Mouse (Mus musculus) cortical plate, adult 2 months (tissue): ENCODE measurements around the gene Atp8a1.

Experiments used
- CTCF ChIP-seq: fragments of 200-500 bp; IDR thresholded peaks from 2 replicates; pipeline ENCODE4 v1.5.1; 2011; ENCODE audit warnings: mild to moderate bottlenecking, control low read depth, low read length; ENCODE audit not compliant: insufficient read depth; ENCODE audit errors: extremely low read depth
- POLR2A ChIP-seq: fragments of 200-500 bp; IDR thresholded peaks from 2 replicates; pipeline ENCODE4 v1.6.1; 2011; ENCODE audit warnings: mild to moderate bottlenecking, low read length, control low read depth; ENCODE audit not compliant: insufficient read depth; ENCODE audit errors: extremely low read depth

- TF ChIP-seq CTCF: no peak
- TF ChIP-seq POLR2A: no peak
These were observed 239.2 kb downstream of the Atp8a1 start, which contains the start of gene Shisa3 for GRCm38 (mm10) chr5:67607804-67608673.
